Mouse (Mus musculus) heart, embryonic 14.5 days (tissue): ENCODE measurements at regions not wholly inside any gene's neighbourhood (a gene's known extent, or its start where the extent isn't known, plus 50 kb on each side); places are given as distances from the start of the nearest gene placed in this dataset.

Experiments
- ATAC-seq: fragments of 200-750 bp; cut with Nextera tagmentation; 2 replicates; pipeline ENCODE4 v1.8.0; 2017; ENCODE audit warnings: low read depth, moderate TSS enrichment; ENCODE audit not compliant: insufficient number of reproducible peaks, insufficient read depth, low FRiP score
- H3K27ac ChIP-seq, 2 experiments: fragments of 200-500 bp in 1 of 2; fragments of 300-500 bp in 1 of 2; sonication (generic) in 1 of 2; replicated peaks in 1 of 2; 2 replicates each; pipeline ENCODE4 v1.5.1; 2012 to 2014; ENCODE audit warnings: low read depth in 2 of 2, low read length in 2 of 2, control low read depth in 1 of 2, mild to moderate bottlenecking in 1 of 2, mixed read lengths in 1 of 2; ENCODE audit not compliant: control insufficient read depth in 1 of 2, insufficient read depth in 1 of 2
- H3K27me3 ChIP-seq: fragments of 300-500 bp; sonication (generic); 2 replicates; pipeline ENCODE4 v1.6.1; 2014; ENCODE audit warnings: mild to moderate bottlenecking, low read length, control low read depth; ENCODE audit not compliant: control insufficient read depth, insufficient read depth
- H3K36me3 ChIP-seq: fragments of 300-500 bp; sonication (generic); 2 replicates; pipeline ENCODE4 v1.6.1; 2014; ENCODE audit warnings: mild to moderate bottlenecking, control low read depth, low read length, mixed read lengths; ENCODE audit not compliant: control insufficient read depth, insufficient read depth
- H3K4me1 ChIP-seq, 2 experiments: fragments of 200-500 bp in 1 of 2; fragments of 300-500 bp in 1 of 2; sonication (generic) in 1 of 2; 2 replicates each; pipeline ENCODE4 v1.6.1; 2012 to 2014; ENCODE audit warnings: low read length in 2 of 2, control low read depth in 1 of 2, mixed read lengths in 1 of 2; ENCODE audit not compliant: control insufficient read depth in 2 of 2, insufficient read depth in 2 of 2
- H3K4me2 ChIP-seq: fragments of 300-500 bp; sonication (generic); 2 replicates; pipeline ENCODE4 v1.6.1; 2014; ENCODE audit warnings: mild to moderate bottlenecking, low read length
- H3K4me3 ChIP-seq, 2 experiments: fragments of 200-500 bp in 1 of 2; fragments of 300-500 bp in 1 of 2; sonication (generic) in 1 of 2; 2 replicates each; pipeline ENCODE4 v1.5.1; 2012 to 2014; ENCODE audit warnings: low read length in 2 of 2, mild to moderate bottlenecking in 2 of 2, control low read depth in 1 of 2, low read depth in 1 of 2, moderate library complexity in 1 of 2; ENCODE audit not compliant: control insufficient read depth in 1 of 2, insufficient read depth in 1 of 2
- H3K9ac ChIP-seq: fragments of 300-500 bp; sonication (generic); 2 replicates; pipeline ENCODE4 v1.6.1; 2014; ENCODE audit warnings: mild to moderate bottlenecking, low read length
- H3K9me3 ChIP-seq: fragments of 300-500 bp; sonication (generic); 2 replicates; pipeline ENCODE4 v1.6.1; 2016; ENCODE audit warnings: low read length, control low read depth; ENCODE audit not compliant: control insufficient read depth
- WGBS: fragments of 180-500 bp; shearing (Covaris S2); extraction: QIAGEN DNeasy Blood & Tissue Kit; methylation state at CpG from one replicate; pipeline ENCODE4 v1.1.7; 2014; 5-methylcytosine and 5-hydroxymethylcytosine counted together

DNA sequence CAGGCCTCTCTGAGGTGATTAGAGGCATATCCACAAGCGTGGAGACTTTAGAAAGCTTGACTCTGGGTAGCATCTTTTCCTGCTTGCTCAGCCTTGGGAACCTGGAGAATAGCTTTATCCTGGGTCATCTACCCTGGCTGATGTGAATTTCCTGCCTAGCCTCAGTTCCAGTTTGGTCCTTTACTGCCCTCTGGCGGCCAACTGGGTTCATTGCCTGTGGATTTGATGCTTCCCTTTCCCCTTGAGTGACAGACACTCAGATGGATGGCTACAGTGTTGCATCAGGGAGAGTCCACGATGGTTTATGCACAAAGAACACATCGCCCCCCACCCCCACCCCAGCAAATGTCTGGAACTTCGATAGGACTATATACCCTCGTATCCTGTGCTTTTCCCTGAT is 364.1 kb upstream of the Trpc7 start:
- no peaks in the 10 kb centered on the region for H3K9me3 ChIP-seq
- no peaks in the 10 kb centered on the region for H3K27me3 ChIP-seq
- H3K4me3 ChIP-seq: no peak overlapping the region
- ATAC-seq: no peak
- 8% methylated on average over 6 of the region's 6 CpGs for WGBS
- H3K4me1 ChIP-seq: peaks cover 0 to 4% of the 10 kb centered on the region in 2 experiments; a peak in 1 of 4 replicates
- H3K36me3 ChIP-seq: no peaks in the 10 kb centered on the region
- H3K4me2 ChIP-seq: no peak overlapping the region
- no peak overlapping the region for H3K9ac ChIP-seq
- no peak overlapping the region for H3K27ac ChIP-seq

DNA sequence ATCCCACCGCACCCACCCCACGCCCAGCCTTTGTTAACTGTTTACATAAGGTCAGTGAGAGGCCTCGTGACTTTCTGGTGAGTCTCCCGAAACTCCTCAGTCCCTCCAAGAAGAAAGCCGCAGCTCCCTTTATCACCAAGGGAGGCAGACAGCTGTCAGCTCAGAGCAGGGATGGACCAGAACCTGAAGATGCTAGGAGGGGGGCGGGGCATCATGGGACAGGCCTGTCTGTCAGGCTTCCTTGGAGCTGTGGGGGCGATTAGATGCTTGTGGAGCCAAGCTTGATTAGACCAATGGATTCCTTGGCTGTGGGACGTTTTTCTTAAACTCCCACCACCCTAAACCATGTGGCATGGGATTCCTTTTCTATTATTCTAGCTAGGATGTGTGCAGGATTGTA is 363.7 kb upstream of the Trpc7 start:
- Histone ChIP-seq H3K4me3 (no peak overlapping the region), H3K4me2 (no peak overlapping the region), H3K27me3 (no peaks in the 10 kb centered on the region), H3K27ac (no peak overlapping the region), H3K9ac (no peak overlapping the region), H3K4me1 (peaks cover 0 to 4% of the 10 kb centered on the region in 2 experiments; a peak in 1 of 4 replicates), H3K9me3 (no peaks in the 10 kb centered on the region), H3K36me3 (no peaks in the 10 kb centered on the region)
- WGBS: 66% methylated on average over 8 of the region's 8 CpGs
- no peak for ATAC-seq

- Histone ChIP-seq H3K36me3 (no peaks in the 10 kb centered on the region), H3K4me1 (peaks cover 0 to 4% of the 10 kb centered on the region in 2 experiments; a peak in 1 of 4 replicates), H3K4me3 (no peak overlapping the region), H3K9ac (no peak overlapping the region), H3K9me3 (no peaks in the 10 kb centered on the region; the same call in 1 of the 2 replicates), H3K27me3 (no peaks in the 10 kb centered on the region), H3K27ac (no peak overlapping the region), H3K4me2 (no peak overlapping the region)
- ATAC-seq: no peak
- 46% methylated on average over 11 of the region's 11 CpGs for WGBS
Observed at GRCm38 (mm10) chr13:57255920-57256319, 360.1 kb upstream of the Trpc7 start.

- WGBS: 68% methylated on average over 5 of the region's 5 CpGs
- Histone ChIP-seq H3K36me3 (no peaks in the 10 kb centered on the region), H3K9me3 (no peaks in the 10 kb centered on the region; the same call in 1 of the 2 replicates), H3K4me2 (no peak overlapping the region), H3K4me3 (no peak overlapping the region), H3K9ac (no peak overlapping the region), H3K4me1 (no peaks in the 10 kb centered on the region), H3K27me3 (no peaks in the 10 kb centered on the region), H3K27ac (no peak overlapping the region)
- no peak for ATAC-seq
Observed at GRCm38 (mm10) chr13:57249851-57250250, 354.1 kb upstream of the Trpc7 start.

GRCm38 (mm10) chr13:57249401-57249800 is 353.6 kb upstream of the Trpc7 start:
- Histone ChIP-seq H3K9me3 (no peaks in the 10 kb centered on the region; the same call in 1 of the 2 replicates), H3K4me1 (no peaks in the 10 kb centered on the region), H3K9ac (no peak overlapping the region), H3K27me3 (no peaks in the 10 kb centered on the region), H3K4me3 (no peak overlapping the region), H3K27ac (no peak overlapping the region), H3K36me3 (no peaks in the 10 kb centered on the region), H3K4me2 (no peak overlapping the region)
- WGBS: 72% methylated on average over 4 of the region's 4 CpGs
- ATAC-seq: no peak

- WGBS: 68% methylated on average over 18 of the region's 18 CpGs
- Histone ChIP-seq H3K4me1 (no peaks in the 10 kb centered on the region), H3K9ac (no peak overlapping the region), H3K9me3 (no peaks in the 10 kb centered on the region), H3K4me3 (no peak overlapping the region), H3K36me3 (no peaks in the 10 kb centered on the region), H3K27me3 (no peaks in the 10 kb centered on the region), H3K4me2 (no peak overlapping the region), H3K27ac (no peak overlapping the region)
- no peak for ATAC-seq
Observed at GRCm38 (mm10) chr13:57246238-57246963, 350.6 kb upstream of the Trpc7 start.

- Histone ChIP-seq H3K27me3 (no peaks in the 10 kb centered on the region), H3K9ac (no peak overlapping the region), H3K9me3 (no peaks in the 10 kb centered on the region), H3K4me1 (no peaks in the 10 kb centered on the region), H3K36me3 (no peaks in the 10 kb centered on the region), H3K27ac (no peak overlapping the region), H3K4me3 (no peak overlapping the region), H3K4me2 (no peak overlapping the region)
- ATAC-seq: no peak
- 54% methylated on average over 4 of the region's 4 CpGs for WGBS
Observed at GRCm38 (mm10) chr13:57236917-57237316, 341.1 kb upstream of the Trpc7 start.

DNA sequence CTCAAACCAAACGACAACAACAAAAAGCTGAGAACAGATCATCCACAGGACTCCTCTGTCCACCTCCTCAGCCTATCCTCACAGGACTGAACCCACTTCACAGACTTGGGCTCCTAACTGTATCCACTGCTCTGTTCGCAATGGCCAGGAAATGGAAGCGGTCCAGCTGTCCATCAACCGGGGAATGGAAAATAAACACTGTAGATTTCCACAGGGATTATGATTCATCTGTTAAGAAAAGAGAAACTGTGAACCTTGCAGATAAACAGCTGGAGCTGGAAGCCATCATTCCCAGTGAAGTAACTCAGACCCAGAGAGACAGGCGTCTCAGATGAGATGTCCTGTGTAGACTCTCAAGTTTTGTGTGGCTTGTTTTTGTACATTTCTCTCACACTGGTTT is 340.4 kb upstream of the Trpc7 start:
- H3K27ac ChIP-seq: no peak overlapping the region
- 66% methylated on average over 5 of the region's 5 CpGs for WGBS
- H3K27me3 ChIP-seq: no peaks in the 10 kb centered on the region
- no peak overlapping the region for H3K4me3 ChIP-seq
- ATAC-seq: no peak
- no peak overlapping the region for H3K9ac ChIP-seq
- no peaks in the 10 kb centered on the region for H3K36me3 ChIP-seq
- H3K9me3 ChIP-seq: no peaks in the 10 kb centered on the region
- no peak overlapping the region for H3K4me2 ChIP-seq
- H3K4me1 ChIP-seq: no peaks in the 10 kb centered on the region
